Mouse (Mus musculus) spleen, adult 2 months (tissue): ENCODE results near the gene Txndc9. TPM values are rescaled to one million over a fixed set of nuclear protein-coding genes. Genes with fewer than 3 reads are reported as not detected.
"Not testable (repeated sequence)": the region's sequence is repeated elsewhere in the genome, so short reads cannot be mapped to it uniquely, and the experiment has no call there.

Source experiments
- DNase-seq, 2 experiments: peaks; one replicate each; pipeline versions ENCODE4 v3.0.0 to v3.0.0-alpha.2; 2012 to 2021; ENCODE audit warnings: low spot score in 2 of 2, low read depth in 1 of 2
- H3K27ac ChIP-seq: fragments of 200-500 bp; 2 replicates; pipeline ENCODE4 v1.5.1; 2012; ENCODE audit warnings: low read length, inconsistent platforms; ENCODE audit not compliant: insufficient read depth
- H3K27me3 ChIP-seq: fragments of 200-500 bp; 2 replicates; pipeline ENCODE4 v1.6.1; 2012; ENCODE audit warnings: mild to moderate bottlenecking, moderate library complexity, low read length, inconsistent platforms; ENCODE audit not compliant: control insufficient read depth, insufficient read depth
- H3K36me3 ChIP-seq: fragments of 200-500 bp; 2 replicates; pipeline ENCODE4 v1.6.1; 2012; ENCODE audit warnings: mild to moderate bottlenecking, low read length, inconsistent platforms; ENCODE audit not compliant: control insufficient read depth, insufficient read depth
- H3K4me1 ChIP-seq: fragments of 200-500 bp; 2 replicates; pipeline ENCODE4 v1.6.1; 2011; ENCODE audit warnings: inconsistent platforms; ENCODE audit not compliant: control insufficient read depth, insufficient read depth, insufficient read length
- H3K4me3 ChIP-seq: fragments of 200-500 bp; 2 replicates; pipeline ENCODE4 v1.5.1; 2011; ENCODE audit warnings: mild to moderate bottlenecking, inconsistent platforms; ENCODE audit not compliant: insufficient read depth, insufficient read length; ENCODE audit errors: extremely low read depth
- CTCF ChIP-seq: fragments of 200-500 bp; IDR thresholded peaks from 2 replicates; pipeline ENCODE4 v1.5.1; 2011; ENCODE audit warnings: mild to moderate bottlenecking, inconsistent platforms; ENCODE audit not compliant: insufficient read depth, insufficient read length, insufficient replicate concordance; ENCODE audit errors: extremely low read depth
- POLR2A ChIP-seq: fragments of 200-500 bp; IDR thresholded peaks from 2 replicates; pipeline ENCODE4 v1.6.1; 2011; ENCODE audit warnings: low read depth, low read length, inconsistent platforms
- WGBS: fragments of 180-500 bp; shearing (Covaris S2); methylation state at CpG from one replicate; pipeline ENCODE4 v1.1.7; 2018; 5-methylcytosine and 5-hydroxymethylcytosine counted together
- polyA plus RNA-seq: library from polyadenylated mRNA; depleted of rRNA; stranded (reverse); fragments of >200 nt; gene quantifications from 2 replicates; pipeline ENCODE4 v1.2.3, GENCODE M21; 2012

Txndc9 gene
- polyA plus RNA-seq, 1 experiment: 4.9 TPM

DNA sequence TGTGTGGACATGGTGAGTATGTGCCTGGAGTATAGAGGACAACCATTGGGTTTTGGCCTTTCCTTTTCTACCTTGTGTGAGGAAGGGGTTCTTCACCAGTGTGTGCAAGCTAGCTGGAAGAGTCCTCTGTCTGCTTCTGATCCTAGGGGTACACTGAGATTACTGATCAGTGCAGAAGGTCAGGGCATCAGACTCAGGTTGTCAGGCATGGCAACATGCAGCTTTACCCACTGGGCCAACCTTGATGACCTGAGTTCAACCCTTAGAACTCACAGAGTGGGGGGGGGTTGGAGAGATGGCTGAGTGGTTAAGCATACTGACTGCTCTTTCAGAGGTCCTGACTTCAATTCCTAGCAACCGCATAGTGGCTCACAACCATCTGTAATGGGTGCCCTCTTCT is 13.4 kb downstream of the Txndc9 start:
- Histone ChIP-seq H3K27me3 (no peaks in the 10 kb centered on the region), H3K4me3 (no peak overlapping the region), H3K36me3 (peaks cover 23% of the 10 kb centered on the region), H3K4me1 (no peaks in the 10 kb centered on the region), H3K27ac (no peak overlapping the region)
- no peak for TF ChIP-seq POLR2A
- TF ChIP-seq CTCF: no peak
- no peak for DNase-seq
- WGBS: 94% methylated on average over 1 of the region's 1 CpGs

DNA sequence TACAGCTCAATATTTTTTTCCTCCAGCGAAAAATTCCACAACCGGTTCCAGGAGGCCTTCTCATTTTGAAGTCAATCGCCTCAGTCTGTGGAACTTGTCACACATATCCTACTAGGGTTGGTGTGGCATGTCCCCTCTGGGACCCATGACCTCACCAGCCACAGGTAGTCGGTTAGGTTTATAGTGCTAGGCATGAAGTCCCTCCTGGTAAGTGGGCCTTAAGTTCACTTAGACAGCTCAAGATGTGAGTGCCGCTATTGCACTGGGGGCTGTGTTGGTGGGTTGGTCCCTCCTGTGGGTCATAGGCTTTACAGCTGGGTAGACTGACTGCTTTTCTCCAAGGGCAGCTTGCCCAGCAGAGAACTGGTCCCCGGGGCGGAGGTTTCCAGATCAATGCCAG is 20.4 kb downstream of the Txndc9 start:
- H3K4me3 ChIP-seq: no peak overlapping the region
- no peaks in the 10 kb centered on the region for H3K4me1 ChIP-seq
- no peak for TF ChIP-seq CTCF
- no peak for TF ChIP-seq POLR2A
- H3K36me3 ChIP-seq: no peaks in the 10 kb centered on the region
- WGBS: 93% methylated on average over 7 of the region's 7 CpGs
- no peak for DNase-seq
- H3K27me3 ChIP-seq: no peaks in the 10 kb centered on the region
- no peak overlapping the region for H3K27ac ChIP-seq

DNA sequence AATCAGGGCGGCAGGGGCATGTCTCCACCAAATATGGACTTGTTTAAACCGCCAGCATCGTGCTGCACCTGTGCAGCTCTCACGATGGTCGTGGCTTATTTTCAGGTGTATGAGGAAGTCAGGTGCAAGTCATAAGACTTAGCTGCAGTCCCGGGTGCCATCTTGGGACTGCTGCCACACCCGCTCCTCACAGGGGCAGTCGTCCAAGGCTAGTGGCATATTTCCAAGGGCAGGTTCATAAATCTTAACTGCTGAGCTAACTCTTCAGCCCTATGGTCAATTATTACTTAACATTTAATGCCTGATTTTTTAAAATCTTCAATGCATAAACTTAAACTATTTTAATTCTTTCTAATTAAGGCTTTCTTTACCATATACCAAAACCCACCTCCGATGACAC is 21.0 kb downstream of the Txndc9 start:
- not testable (repeated sequence) for H3K27ac ChIP-seq, H3K36me3 ChIP-seq, H3K4me1 ChIP-seq, H3K4me3 ChIP-seq, DNase-seq, H3K27me3 ChIP-seq
- WGBS: 65% methylated on average over 9 of the region's 9 CpGs

DNA sequence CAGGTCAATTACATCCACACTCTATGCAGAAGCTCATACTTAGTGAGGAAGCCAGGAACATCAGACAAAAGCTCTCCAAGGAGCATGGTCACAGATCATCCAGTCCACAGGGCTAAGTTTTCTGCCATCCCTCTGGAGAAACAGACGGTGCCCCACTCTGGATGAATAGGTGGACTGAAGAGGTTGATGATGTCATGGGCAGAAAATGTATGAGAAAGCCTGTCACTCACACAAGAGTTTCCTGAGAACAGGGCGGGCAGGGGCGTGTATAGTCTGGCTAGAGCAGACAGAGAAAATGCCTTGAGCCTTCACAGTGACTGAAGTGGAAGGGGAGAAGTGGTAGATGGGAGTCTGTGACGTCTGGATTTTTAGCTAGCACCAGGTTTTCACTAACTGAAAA is 26.2 kb downstream of the Txndc9 start:
- Histone ChIP-seq H3K27me3 (no peaks in the 10 kb centered on the region), H3K36me3 (no peaks in the 10 kb centered on the region), H3K27ac (no peak overlapping the region), H3K4me1 (no peaks in the 10 kb centered on the region), H3K4me3 (no peak overlapping the region)
- DNase-seq: no peak
- no peak for TF ChIP-seq POLR2A
- no peak for TF ChIP-seq CTCF
- WGBS: 47% methylated on average over 4 of the region's 4 CpGs

DNA sequence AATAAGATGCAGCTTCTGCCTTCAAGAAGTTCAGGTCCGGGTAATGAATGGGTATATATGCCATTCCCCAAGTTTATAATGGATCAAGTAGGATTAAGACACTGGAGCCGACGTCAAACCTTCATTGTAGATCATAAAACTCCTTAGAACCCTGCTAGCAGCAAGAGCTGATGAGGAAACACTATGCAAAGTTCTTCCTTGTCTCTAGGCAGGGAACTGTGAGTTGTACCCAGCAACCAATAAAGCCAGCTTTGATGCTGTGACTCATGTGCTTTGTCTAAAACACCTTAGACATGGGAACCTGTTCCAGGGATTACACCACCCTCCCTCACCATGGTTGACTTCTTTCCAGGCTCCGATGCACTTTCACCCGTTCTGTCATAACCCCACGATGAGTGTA is 28.9 kb downstream of the Txndc9 start:
- H3K4me3 ChIP-seq: no peak overlapping the region
- no peak for DNase-seq
- WGBS: 87% methylated on average over 6 of the region's 6 CpGs

DNA sequence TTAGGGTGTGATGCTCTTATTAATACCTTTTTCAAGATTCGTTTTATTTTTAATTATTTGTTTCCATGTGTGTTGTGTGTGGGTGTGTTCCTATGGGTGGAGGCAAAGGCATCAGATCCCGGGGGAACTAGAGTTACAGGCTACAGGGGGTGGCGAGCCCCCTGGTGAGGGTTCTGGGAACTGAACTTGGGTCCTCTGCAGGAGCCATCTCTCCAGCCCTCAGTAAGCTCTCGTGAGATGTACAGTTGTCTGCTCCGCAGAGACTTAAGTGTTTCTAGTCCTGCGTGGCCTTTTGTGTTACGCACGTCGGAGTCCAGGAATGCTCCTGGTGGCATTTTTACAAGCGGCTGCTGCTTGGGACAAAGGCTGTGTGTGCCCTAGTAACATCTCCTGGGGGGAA is 32.1 kb downstream of the Txndc9 start:
- WGBS: 82% methylated on average over 10 of the region's 10 CpGs
- H3K4me3 ChIP-seq: no peak overlapping the region
- TF ChIP-seq POLR2A (no peak), CTCF (no peak)
- no peaks in the 10 kb centered on the region for H3K27me3 ChIP-seq
- DNase-seq: no peak
- H3K36me3 ChIP-seq: no peaks in the 10 kb centered on the region
- no peak overlapping the region for H3K27ac ChIP-seq
- H3K4me1 ChIP-seq: no peaks in the 10 kb centered on the region

More for the DNA sequence above, 28.9 kb downstream of the Txndc9 start:
- no peak overlapping the region for H3K27ac ChIP-seq
- H3K4me1 ChIP-seq: no peaks in the 10 kb centered on the region
- no peaks in the 10 kb centered on the region for H3K27me3 ChIP-seq
- no peak for TF ChIP-seq CTCF
- no peak for TF ChIP-seq POLR2A
- no peaks in the 10 kb centered on the region for H3K36me3 ChIP-seq

DNA sequence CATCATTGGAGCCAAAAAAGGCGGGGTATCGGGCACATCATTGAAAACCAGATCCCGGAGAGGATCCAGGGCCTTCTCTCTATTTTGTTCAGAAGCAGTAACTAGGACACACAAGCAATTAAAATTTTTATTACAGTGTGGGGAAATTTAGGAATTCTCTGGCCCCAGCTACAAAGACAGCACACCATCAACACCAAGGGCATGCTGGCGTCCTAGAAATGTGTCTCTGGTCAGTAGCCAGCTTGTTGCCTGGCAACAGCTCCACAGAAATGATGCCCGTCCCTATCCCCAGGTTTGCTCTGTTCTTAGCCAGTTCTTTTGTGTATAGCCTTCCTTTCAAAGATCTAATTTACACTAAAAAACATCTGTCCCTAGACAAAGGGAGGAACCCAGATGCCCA is 38.2 kb downstream of the Txndc9 start:
- TF ChIP-seq CTCF (no peak), POLR2A (no peak)
- no peak overlapping the region for H3K4me3 ChIP-seq
- DNase-seq: no peak
- no peaks in the 10 kb centered on the region for H3K36me3 ChIP-seq
- 88% methylated on average over 5 of the region's 5 CpGs for WGBS
- no peak overlapping the region for H3K27ac ChIP-seq
- no peaks in the 10 kb centered on the region for H3K27me3 ChIP-seq
- no peaks in the 10 kb centered on the region for H3K4me1 ChIP-seq
